Mouse (Mus musculus): ENCODE data around the gene Nin. TPM values are rescaled to one million over a fixed set of nuclear protein-coding genes. Genes with fewer than 3 reads are reported as not detected.

Gene Nin
- total RNA-seq, 2 experiments from 2014 or later: 34.9 to 35.6 TPM

- DNase-seq: no peak
- intact Hi-C loops (cut with DNase I): no loop called here
Observed at GRCm38 (mm10) chr12:70129105-70129504, 15.6 kb upstream of the Nin start.

- intact Hi-C loops (cut with DNase I): no loop called here
- DNase-seq: no peak
Observed at GRCm38 (mm10) chr12:70126626-70127025, 13.1 kb upstream of the Nin start.

- intact Hi-C loops (cut with DNase I): no loop called here
- DNase-seq: no peak
Observed at GRCm38 (mm10) chr12:70119552-70119951, 6.0 kb upstream of the Nin start.

- intact Hi-C loops (cut with DNase I): no loop called here
- DNase-seq: no peak
Observed at GRCm38 (mm10) chr12:70118721-70119345, 5.3 kb upstream of the Nin start.

- DNase-seq: no peak
- intact Hi-C loops (cut with DNase I): no loop called here
Observed at GRCm38 (mm10) chr12:70117146-70117545, 3.6 kb upstream of the Nin start.

GRCm38 (mm10) chr12:70112090-70112383 lies 1.5 kb downstream of the Nin start:
- intact Hi-C loops (cut with DNase I): no loop called here
- no peak for DNase-seq

- intact Hi-C loops (cut with DNase I): loop anchor here (2.0 kb wide), 1 partner anchor 29 kb away; no protein-coding TSS in a partner anchor
- DNase-seq: peak; percentile 82 to 85
Observed at GRCm38 (mm10) chr12:70111367-70112089, 2.0 kb downstream of the Nin start.

- DNase-seq: peak in 1 of 2 experiments; percentile 44
- intact Hi-C loops (cut with DNase I): loop anchor here (2.0 kb wide), 1 partner anchor 30 kb away; no protein-coding TSS in a partner anchor
Observed at GRCm38 (mm10) chr12:70111117-70111366, 2.5 kb downstream of the Nin start.

GRCm38 (mm10) chr12:70110375-70111116 lies 3.0 kb downstream of the Nin start:
- intact Hi-C loops (cut with DNase I): loop anchor here (2.0 kb wide), 1 partner anchor 30 kb away; no protein-coding TSS in a partner anchor
- DNase-seq: peak; percentile 21 to 31

GRCm38 (mm10) chr12:70109921-70110320 lies 3.6 kb downstream of the Nin start:
- intact Hi-C loops (cut with DNase I): loop anchor here (2.0 kb wide), 1 partner anchor 31 kb away; no protein-coding TSS in a partner anchor
- DNase-seq: peak in 1 of 2 experiments; percentile 32

GRCm38 (mm10) chr12:70108104-70108503 lies 5.4 kb downstream of the Nin start:
- no peak for DNase-seq
- intact Hi-C loops (cut with DNase I): no loop called here

- no peak for DNase-seq
- intact Hi-C loops (cut with DNase I): no loop called here
Observed at GRCm38 (mm10) chr12:70106508-70106907, 7.0 kb downstream of the Nin start.

GRCm38 (mm10) chr12:70105885-70106284 lies 7.6 kb downstream of the Nin start:
- no peak for DNase-seq
- intact Hi-C loops (cut with DNase I): no loop called here

GRCm38 (mm10) chr12:70104776-70105420 lies 8.6 kb downstream of the Nin start:
- intact Hi-C loops (cut with DNase I): no loop called here

GRCm38 (mm10) chr12:70104199-70104598 lies 9.3 kb downstream of the Nin start:
- DNase-seq: peak in 1 of 2 experiments; percentile 28
- intact Hi-C loops (cut with DNase I): no loop called here

More at GRCm38 (mm10) chr12:70104776-70105420, 8.6 kb downstream of the Nin start:
- DNase-seq: no peak

GRCm38 (mm10) chr12:70103257-70103656 lies 10.3 kb downstream of the Nin start:
- DNase-seq: no peak
- intact Hi-C loops (cut with DNase I): no loop called here

GRCm38 (mm10) chr12:70102426-70102825 lies 11.1 kb downstream of the Nin start:
- DNase-seq: no peak
- intact Hi-C loops (cut with DNase I): no loop called here

GRCm38 (mm10) chr12:70101823-70102222 lies 11.7 kb downstream of the Nin start:
- intact Hi-C loops (cut with DNase I): no loop called here
- DNase-seq: no peak

- DNase-seq: no peak
- intact Hi-C loops (cut with DNase I): no loop called here
Observed at GRCm38 (mm10) chr12:70097901-70098300, 15.6 kb downstream of the Nin start.

- DNase-seq: no peak
- intact Hi-C loops (cut with DNase I): no loop called here
Observed at GRCm38 (mm10) chr12:70097316-70097715, 16.2 kb downstream of the Nin start.

GRCm38 (mm10) chr12:70093266-70093893 lies 20.1 kb downstream of the Nin start:
- intact Hi-C loops (cut with DNase I): no loop called here

More at GRCm38 (mm10) chr12:70093266-70093893, 20.1 kb downstream of the Nin start:
- no peak for DNase-seq
